27 mouse cellular contexts compared by ENCODE assay signal in genomic region chr10:116140226-116140625, GRCm38 (mm10). TPM values are rescaled to one million over a fixed set of nuclear protein-coding genes. Genes with fewer than 3 reads are reported as not detected.
DNase-seq lines count a peak whose midpoint lies in the region; TF ChIP-seq lines count a peak whose summit lies in the region.
"Had no signal": no experiment of that assay in that cellular context is flagged by ENCODE, and none has a peak within 500 bp of the region (broad histone marks: within the 10 kb centered on the region; RNA-seq: fewer than 3 reads in every experiment).

No protein-coding gene starts in this region.

- no peaks in the 10 kb centered on the region for H3K4me1 ChIP-seq in heart, adult 2 months (ENCODE audit: control insufficient read depth, insufficient read depth, low read length)
- H3K4me1 ChIP-seq: embryonic facial prominence, embryonic 12.5 days; forebrain, embryonic 15.5 days; heart, embryonic 15.5 days; hindbrain, embryonic 13.5 days had no signal

- no peak for TF ChIP-seq CTCF in heart, adult 2 months (IDR thresholded peaks at IDR 0.05)

- TF ChIP-seq POLR2A in heart, adult 2 months (IDR thresholded peaks at IDR 0.05; ENCODE audit: insufficient read depth, low read depth, low read length), result no peak

- no peak overlapping the region for H3K4me3 ChIP-seq in heart, adult 2 months
- H3K4me3 ChIP-seq: embryonic facial prominence, embryonic 12.5 days; forebrain, embryonic 15.5 days; heart, embryonic 15.5 days; hindbrain, embryonic 13.5 days had no signal

- H3K27me3 ChIP-seq in heart, adult 2 months (ENCODE audit: control insufficient read depth, insufficient read depth, low read length), result no peaks in the 10 kb centered on the region
- H3K27me3 ChIP-seq: embryonic facial prominence, embryonic 12.5 days; forebrain, embryonic 15.5 days; heart, embryonic 15.5 days; hindbrain, embryonic 13.5 days had no signal

- DNase-seq in brain, adult 2 months (ENCODE audit: low read depth, low spot score), result peak; percentile 45
- DNase-seq in cerebellum, adult 18-20 months, result peak; percentile 39 to 50
- DNase-seq in cerebellum, adult 9-11 months, result peak; percentile 48
- peak; percentile 30 to 45 for DNase-seq in cerebellum, postnatal 36 days
- no peak for DNase-seq in heart, adult 2 months
- no peak for DNase-seq in left cerebral cortex, postnatal 4 days
- no peak for DNase-seq in kidney, postnatal 25 days
- DNase-seq: adrenal gland, postnatal 25 days; embryo, embryonic 11 days; heart, adult 18-20 months; heart, postnatal 14 days; kidney, adult 11 months had no signal

- H3K9ac ChIP-seq in heart, adult 2 months (ENCODE audit: low read depth, low read length), result no peak overlapping the region
- H3K9ac ChIP-seq: embryonic facial prominence, embryonic 12.5 days; forebrain, embryonic 15.5 days; heart, embryonic 15.5 days; hindbrain, embryonic 13.5 days had no signal

- 84% methylated on average over 8 of the region's 8 CpGs for WGBS in heart, adult 2 months

- no peaks in the 10 kb centered on the region for H3K79me2 ChIP-seq in heart, adult 2 months (replicated peaks; ENCODE audit: control insufficient read depth, insufficient read depth, low read length)

- intact Hi-C loops in heart, adult 2 months (cut with DNase I), result no loop called here
- intact Hi-C loops in left cerebral cortex, postnatal 4 days (cut with DNase I), result no loop called here

- no peak for TF ChIP-seq EP300 in heart, adult 2 months (IDR thresholded peaks at IDR 0.05; ENCODE audit: insufficient read depth, low read depth, low read length)

- H3K36me3 ChIP-seq in heart, adult 2 months (ENCODE audit: control insufficient read depth, insufficient read depth, low read length), result no peaks in the 10 kb centered on the region
- H3K36me3 ChIP-seq: embryonic facial prominence, embryonic 12.5 days; forebrain, embryonic 15.5 days; heart, embryonic 15.5 days; hindbrain, embryonic 13.5 days had no signal

- H3K27ac ChIP-seq in heart, adult 2 months, result no peak overlapping the region
- H3K27ac ChIP-seq: embryonic facial prominence, embryonic 12.5 days; forebrain, embryonic 15.5 days; heart, embryonic 15.5 days; hindbrain, embryonic 13.5 days; hindbrain, postnatal 0 days had no signal

RNA-seq across cellular contexts. Expression of gene 4933416C03Rik, which starts 26.5 kb away (rescaled TPM):
- total RNA-seq in heart, adult 2 months (2021), result not detected
- polyA plus RNA-seq in heart, adult 2 months (2012; rRNA removed), result not detected in 2 replicates
- not detected for total RNA-seq in left cerebral cortex, postnatal 4 days (2021)
- total RNA-seq: adrenal gland, adult 18-20 months; adrenal gland, postnatal 25 days; common myeloid progenitor, adult 5-6 weeks; gastrocnemius, adult 8-10 months; gastrocnemius, postnatal 4 days; heart, adult 18-20 months; heart, postnatal 14 days; hematopoietic stem cell, adult 5-6 weeks; hindbrain, postnatal 0 days; MEL had no signal
- polyA plus RNA-seq: C2C12; embryonic facial prominence, embryonic 12.5 days; forebrain, embryonic 11.5 days; heart, embryonic 11.5 days; heart, embryonic 15.5 days; hindbrain, embryonic 13.5 days; intestine, embryonic 14.5 days had no signal

Comparison
In these comparisons a context has a peak if more than half of its experiments do, and no peak if none do; other contexts are left out.
1. DNase-seq: peak in brain, adult 2 months (single experiment), cerebellum, adult 18-20 months (2 of 2), cerebellum, adult 9-11 months (single experiment) and cerebellum, postnatal 36 days (2 of 2); none in heart, adult 2 months (0 of 2), left cerebral cortex, postnatal 4 days (single experiment) and kidney, postnatal 25 days (0 of 2).